Mouse (Mus musculus) testis, adult 2 months (tissue): ENCODE measurements around the gene Dact3. TPM values are rescaled to one million over a fixed set of nuclear protein-coding genes. Genes with fewer than 3 reads are reported as not detected.

Experiments used
- H3K27ac ChIP-seq: fragments of 200-500 bp; 2 replicates; pipeline ENCODE4 v1.5.1; 2012; ENCODE audit warnings: low read depth, low read length; ENCODE audit not compliant: control insufficient read depth, insufficient read depth
- H3K27me3 ChIP-seq: fragments of 200-500 bp; 2 replicates; pipeline ENCODE4 v1.6.1; 2012; ENCODE audit warnings: mild to moderate bottlenecking, low read length, moderate library complexity; ENCODE audit not compliant: control insufficient read depth, insufficient read depth
- H3K36me3 ChIP-seq: fragments of 200-500 bp; 2 replicates; pipeline ENCODE4 v1.6.1; 2012; ENCODE audit warnings: mild to moderate bottlenecking, low read length; ENCODE audit not compliant: control insufficient read depth, insufficient read depth
- H3K4me1 ChIP-seq: fragments of 200-500 bp; 2 replicates; pipeline ENCODE4 v1.6.1; 2012; ENCODE audit warnings: low read length; ENCODE audit not compliant: control insufficient read depth, insufficient read depth
- H3K4me3 ChIP-seq: fragments of 200-500 bp; 2 replicates; pipeline ENCODE4 v1.5.1; 2012; ENCODE audit warnings: low read depth, mild to moderate bottlenecking, low read length, moderate library complexity, mixed read lengths; ENCODE audit not compliant: control insufficient read depth
- CTCF ChIP-seq: fragments of 200-500 bp; IDR thresholded peaks from 2 replicates; pipeline ENCODE4 v1.5.1; 2012; ENCODE audit warnings: low read depth, mild to moderate bottlenecking, inconsistent platforms, low read length, moderate library complexity; ENCODE audit not compliant: control insufficient read depth, insufficient read depth, insufficient replicate concordance
- POLR2A ChIP-seq: fragments of 200-500 bp; IDR thresholded peaks from 2 replicates; pipeline ENCODE4 v1.6.1; 2012; ENCODE audit warnings: low read depth, mild to moderate bottlenecking, inconsistent platforms, low read length, moderate library complexity; ENCODE audit not compliant: control insufficient read depth
- polyA plus RNA-seq: library from polyadenylated mRNA; depleted of rRNA; stranded (reverse); fragments of >200 nt; gene quantifications from 2 replicates; pipeline ENCODE4 v1.2.3, GENCODE M21; 2012

Gene Dact3
- polyA plus RNA-seq, 1 experiment: 30.7 TPM

GRCm38 (mm10) chr7:16891641-16892351 lies 16.7 kb downstream of the Dact3 start, which contains the start of gene Gng8:
Gng8 (plus strand) TSS chr7:16891786.
- Histone ChIP-seq H3K36me3 (no peaks in the 10 kb centered on the region), H3K4me1 (peaks cover 29% of the 10 kb centered on the region), H3K27ac (peak within 1 kb of the TSS; percentile 51), H3K27me3 (no peaks in the 10 kb centered on the region), H3K4me3 (peak within 1 kb of the TSS; percentile 32)
- no peak for TF ChIP-seq POLR2A
- TF ChIP-seq CTCF: peak; percentile 85

- TF ChIP-seq POLR2A (no peak), CTCF (no peak)
- H3K4me3 ChIP-seq: no peak overlapping the region
- no peak overlapping the region for H3K27ac ChIP-seq
- H3K36me3 ChIP-seq: no peaks in the 10 kb centered on the region
- no peaks in the 10 kb centered on the region for H3K27me3 ChIP-seq
- peaks cover 28% of the 10 kb centered on the region for H3K4me1 ChIP-seq
Measured at GRCm38 (mm10) chr7:16892352-16892730, 17.2 kb downstream of the Dact3 start.

- Histone ChIP-seq H3K4me1 (peaks cover 28% of the 10 kb centered on the region), H3K27me3 (no peaks in the 10 kb centered on the region), H3K27ac (no peak overlapping the region), H3K4me3 (no peak overlapping the region), H3K36me3 (no peaks in the 10 kb centered on the region)
- TF ChIP-seq POLR2A (no peak), CTCF (no peak)
Measured at GRCm38 (mm10) chr7:16893612-16894011, 18.5 kb downstream of the Dact3 start.

GRCm38 (mm10) chr7:16894279-16894678 lies 19.2 kb downstream of the Dact3 start:
- H3K27me3 ChIP-seq: no peaks in the 10 kb centered on the region
- H3K27ac ChIP-seq: no peak overlapping the region
- TF ChIP-seq POLR2A: no peak
- peaks cover 28% of the 10 kb centered on the region for H3K4me1 ChIP-seq
- H3K36me3 ChIP-seq: no peaks in the 10 kb centered on the region
- no peak overlapping the region for H3K4me3 ChIP-seq

- no peak overlapping the region for H3K27ac ChIP-seq
- no peaks in the 10 kb centered on the region for H3K27me3 ChIP-seq
- H3K4me1 ChIP-seq: peaks cover 28% of the 10 kb centered on the region
- TF ChIP-seq POLR2A (no peak), CTCF (peak; percentile 68; the same call in 1 of the 2 replicates)
- H3K36me3 ChIP-seq: no peaks in the 10 kb centered on the region
- H3K4me3 ChIP-seq: no peak overlapping the region
Measured at GRCm38 (mm10) chr7:16895000-16895399, 19.9 kb downstream of the Dact3 start.

GRCm38 (mm10) chr7:16895511-16895910 lies 20.4 kb downstream of the Dact3 start:
- Histone ChIP-seq H3K4me3 (no peak overlapping the region), H3K27ac (no peak overlapping the region), H3K36me3 (no peaks in the 10 kb centered on the region), H3K27me3 (no peaks in the 10 kb centered on the region), H3K4me1 (peaks cover 30% of the 10 kb centered on the region)
- no peak for TF ChIP-seq POLR2A
- no peak for TF ChIP-seq CTCF

- no peaks in the 10 kb centered on the region for H3K27me3 ChIP-seq
- H3K27ac ChIP-seq: no peak overlapping the region; the same call in 1 of the 2 replicates
- no peaks in the 10 kb centered on the region for H3K36me3 ChIP-seq
- no peak for TF ChIP-seq CTCF
- TF ChIP-seq POLR2A: no peak
- peaks cover 6% of the 10 kb centered on the region for H3K4me1 ChIP-seq
- H3K4me3 ChIP-seq: no peak overlapping the region
Measured at GRCm38 (mm10) chr7:16900526-16900925, 25.4 kb downstream of the Dact3 start.

GRCm38 (mm10) chr7:16903439-16903955 lies 28.4 kb downstream of the Dact3 start:
- Histone ChIP-seq H3K36me3 (no peaks in the 10 kb centered on the region), H3K4me1 (peaks cover 11% of the 10 kb centered on the region), H3K27ac (no peak overlapping the region), H3K27me3 (no peaks in the 10 kb centered on the region), H3K4me3 (no peak overlapping the region)
- TF ChIP-seq CTCF (no peak), POLR2A (no peak)
